Mouse (Mus musculus): ENCODE data around the gene Gm49393. TPM values are rescaled to one million over a fixed set of nuclear protein-coding genes. Genes with fewer than 3 reads are reported as not detected.

Gene Gm49393
- polyA plus RNA-seq (2015; fragmentation: Nextera tagmentation; extraction: Ambion mirVana): 1.2 and 4.2 TPM in 2 replicates

DNA sequence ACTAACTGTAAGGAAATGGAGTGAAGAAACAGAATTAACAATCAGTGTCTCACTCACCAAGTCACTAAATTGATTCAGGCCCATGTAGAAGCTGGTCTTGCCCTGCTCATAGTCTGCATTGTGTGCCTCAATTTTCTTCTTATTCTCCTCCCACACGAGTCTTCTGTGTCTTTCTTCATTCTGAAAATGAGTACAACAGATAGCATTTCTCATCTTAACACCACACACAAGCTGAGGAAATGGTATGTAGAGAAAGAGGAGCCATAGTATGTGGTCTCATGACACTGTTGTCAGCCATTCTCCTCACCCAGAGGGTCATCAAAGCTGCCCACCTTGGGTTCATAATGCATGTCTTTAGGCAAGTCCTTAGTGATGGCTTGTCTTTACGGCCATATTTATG lies at the start of gene Gm49393:
Gene Gm49393 (minus strand): TSS at position 101 of the 400 bp plus-strand sequence.

DNA sequence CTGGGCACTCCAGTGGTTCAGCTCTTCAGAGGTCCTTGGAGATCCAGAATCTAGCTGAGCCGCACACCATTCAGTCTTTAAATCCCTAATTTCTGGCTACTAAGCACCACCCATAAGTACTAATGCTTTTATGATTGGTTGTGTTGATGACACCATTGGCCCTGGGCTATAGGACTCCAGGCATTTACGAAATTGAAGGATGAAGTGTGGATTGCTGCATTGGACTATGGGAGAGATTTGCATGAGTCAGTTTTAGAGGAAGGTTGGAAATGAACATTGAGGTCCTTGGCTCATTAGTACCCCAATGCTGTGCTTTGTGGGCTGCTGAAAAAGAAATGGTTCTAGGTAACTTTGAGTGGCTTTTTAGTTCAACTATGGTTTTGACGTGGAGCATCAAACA lies 6.5 kb upstream of the Gm49393 start, which contains the start of gene Tpbpa:
Gene Tpbpa (minus strand): TSS at position 101 of the 400 bp plus-strand sequence.

DNA sequence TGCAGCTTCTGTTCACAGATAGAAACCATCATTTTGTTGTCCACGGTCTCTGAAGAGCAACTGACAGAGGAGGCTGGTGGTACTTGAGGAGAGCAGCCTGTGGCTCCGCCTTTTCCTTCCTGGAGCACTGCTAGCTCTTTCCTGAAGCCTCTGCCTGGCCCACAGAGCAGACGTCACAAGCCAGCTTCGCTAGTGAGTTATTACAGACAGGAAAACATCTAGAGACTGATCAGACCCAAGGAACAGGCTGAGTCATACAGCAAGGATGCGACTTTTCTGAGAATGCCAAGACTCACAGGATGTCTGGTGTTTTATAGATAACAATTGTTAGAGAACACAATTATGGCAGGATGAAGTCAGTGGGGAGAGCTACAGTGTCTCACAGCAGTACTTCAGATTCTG lies 1.1 kb upstream of the Gm49393 start, which contains the start of the genes Gm49391 and Ctla2a:
Gene Gm49391 (minus strand): TSS at position 72 of the 402 bp plus-strand sequence.
Gene Ctla2a (minus strand): TSS at position 126 of the 402 bp plus-strand sequence.

DNA sequence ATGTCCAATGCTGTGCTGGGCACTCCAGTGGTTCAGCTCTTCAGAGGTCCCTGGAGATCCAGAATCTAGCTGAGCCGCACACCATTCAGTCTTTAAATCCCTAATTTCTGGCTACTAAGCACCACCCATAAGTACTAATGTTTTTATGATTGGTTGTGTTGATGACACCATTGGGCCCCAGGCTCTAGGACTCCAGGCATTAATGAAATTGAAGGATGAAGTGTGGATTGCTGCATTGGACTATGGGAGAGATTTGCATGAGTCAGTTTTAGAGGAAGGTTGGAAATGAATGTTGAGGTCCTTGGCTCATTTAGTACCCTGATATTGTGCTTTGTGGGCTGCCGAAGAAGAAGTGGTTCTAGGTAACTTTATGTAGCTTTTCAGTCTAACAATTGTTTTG lies 30.6 kb downstream of the Gm49393 start, which contains the start of gene Tpbpb:
Gene Tpbpb (minus strand): TSS at position 101 of the 400 bp plus-strand sequence.

DNA sequence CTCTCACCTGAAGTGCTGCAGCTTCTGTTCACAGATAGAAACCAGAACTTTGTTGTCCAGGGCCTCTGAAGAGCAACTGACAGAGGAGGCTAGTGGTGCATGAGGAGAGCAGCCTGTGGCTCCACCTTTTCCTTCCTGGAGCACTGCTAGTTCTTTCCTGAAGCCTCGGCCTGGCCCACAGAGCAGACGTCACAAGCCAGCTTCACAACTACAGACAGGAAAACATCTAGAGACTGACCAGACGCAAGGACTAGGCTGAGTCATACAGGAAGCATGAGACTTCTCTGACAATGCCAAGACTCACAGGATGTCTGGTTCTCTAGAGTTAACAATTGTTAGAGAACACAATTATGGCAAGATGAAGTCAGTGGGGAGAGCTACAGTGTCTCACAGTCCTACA lies 38.1 kb downstream of the Gm49393 start, which contains the start of gene Ctla2b:
Gene Ctla2b (minus strand): TSS at position 120 of the 400 bp plus-strand sequence.

DNA sequence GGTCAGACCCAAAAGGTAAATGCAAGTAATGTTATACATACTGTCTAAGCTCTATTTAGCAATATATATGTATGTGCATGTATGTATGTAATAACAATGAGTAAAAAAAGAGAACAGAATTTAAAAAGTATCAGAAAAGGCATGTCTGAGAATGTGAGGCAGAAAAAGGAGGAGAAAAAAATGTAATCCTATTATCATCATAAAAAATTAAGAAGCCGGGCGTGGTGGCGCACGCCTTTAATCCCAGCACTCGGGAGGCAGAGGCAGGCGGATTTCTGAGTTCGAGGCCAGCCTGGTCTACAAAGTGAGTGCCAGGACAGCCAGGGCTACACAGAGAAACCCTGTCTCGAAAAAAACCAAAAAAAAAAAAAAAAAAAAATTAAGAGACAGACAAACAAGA lies 38.6 kb downstream of the Gm49393 start, which contains the start of gene Gm49392:
Gene Gm49392 (minus strand): TSS at position 101 of the 400 bp plus-strand sequence.

DNA sequence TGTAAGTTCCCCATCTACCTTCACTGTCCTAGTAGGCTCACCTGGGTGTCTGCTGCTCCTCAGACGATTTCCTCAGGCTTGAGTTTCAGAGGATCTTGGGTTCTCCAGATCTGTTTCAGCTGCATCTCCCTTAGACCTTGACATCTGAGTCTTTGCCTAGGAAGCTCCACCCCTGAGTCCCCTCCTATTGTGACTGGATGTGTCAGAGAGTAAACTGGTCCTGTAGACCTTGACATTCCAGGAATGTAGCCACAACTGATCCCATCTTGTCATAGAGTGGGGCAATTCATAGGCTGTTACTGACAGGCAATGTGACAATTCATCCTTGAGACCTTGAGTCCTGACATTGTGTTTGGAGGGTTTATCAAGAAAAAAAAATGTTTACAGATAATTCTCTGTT lies 71.1 kb downstream of the Gm49393 start, which contains the start of gene 4930486L24Rik:
Gene 4930486L24Rik (minus strand): TSS at position 195 of the 400 bp plus-strand sequence.

Other genes with a start within 250 kb of the Gm49393 start
- gene BC051665, start 149.2 kb downstream of the Gm49393 start, polyA plus RNA-seq (2015; fragmentation: Nextera tagmentation; extraction: Ambion mirVana): not detected in 2 replicates
- gene Ctsll3, start 132.7 kb downstream of the Gm49393 start, polyA plus RNA-seq (2015; fragmentation: Nextera tagmentation; extraction: Ambion mirVana): not detected in 2 replicates
- 18.6 and 26.2 TPM in 2 replicates for gene 4930486L24Rik, start 71.1 kb downstream of the Gm49393 start, polyA plus RNA-seq (2015; fragmentation: Nextera tagmentation; extraction: Ambion mirVana)
- gene Gm49392, start 38.7 kb downstream of the Gm49393 start, polyA plus RNA-seq (2015; fragmentation: Nextera tagmentation; extraction: Ambion mirVana): 0.18 and 0.98 TPM in 2 replicates
- 7.7 and 9.6 TPM in 2 replicates for gene Ctla2b, start 38.1 kb downstream of the Gm49393 start, polyA plus RNA-seq (2015; fragmentation: Nextera tagmentation; extraction: Ambion mirVana)
- gene Tpbpb, start 30.7 kb downstream of the Gm49393 start, polyA plus RNA-seq (2015; fragmentation: Nextera tagmentation; extraction: Ambion mirVana): not detected in 2 replicates
- gene Gm49391, start 981 bp upstream of the Gm49393 start, polyA plus RNA-seq (2015; fragmentation: Nextera tagmentation; extraction: Ambion mirVana): 4.2 and 7.7 TPM in 2 replicates
- 81.0 and 90.9 TPM in 2 replicates for gene Ctla2a, start 1.0 kb upstream of the Gm49393 start, polyA plus RNA-seq (2015; fragmentation: Nextera tagmentation; extraction: Ambion mirVana)
- gene Tpbpa, start 6.4 kb upstream of the Gm49393 start, polyA plus RNA-seq (2015; fragmentation: Nextera tagmentation; extraction: Ambion mirVana): not detected in 2 replicates
- gene Ctsj, start 70.4 kb upstream of the Gm49393 start, polyA plus RNA-seq (2015; fragmentation: Nextera tagmentation; extraction: Ambion mirVana): 0.17 and 0.19 TPM in 2 replicates
- not detected in 2 replicates for gene Ctsq, start 105.0 kb upstream of the Gm49393 start, polyA plus RNA-seq (2015; fragmentation: Nextera tagmentation; extraction: Ambion mirVana)
- gene Ctsr, start 228.7 kb upstream of the Gm49393 start, polyA plus RNA-seq (2015; fragmentation: Nextera tagmentation; extraction: Ambion mirVana): not detected in 2 replicates